ENCODE assay signal across 8 mouse cellular contexts in genomic region chr11:70776830-70777571, GRCm38 (mm10). TPM values are rescaled to one million over a fixed set of nuclear protein-coding genes. Genes with fewer than 3 reads are reported as not detected.
DNase-seq lines count a peak whose midpoint lies in the region; ATAC-seq and TF ChIP-seq lines count a peak whose summit lies in the region.

No protein-coding gene starts in this region.

- in situ Hi-C loops in Patski (cut with MboI; ENCODE audit: low pct_unique_long_range_greater_than_20kb) = loop anchor here (5.0 kb wide), 1 partner anchor 35 kb away; the partner anchor contains the start of gene Scimp

- 0 out of 2 replicates have a peak overlapping the region, but pooled peaks have one; percentile 18 for H3K9ac ChIP-seq in hindbrain, embryonic 12.5 days

- POLR2A ChIA-PET in Patski (lab: Charles Lee) = interaction anchor here (0.6 to 1.6 kb wide), 3 partner anchors 93 to 127 kb away, joined by 3 to 5 read pairs (median 4); no protein-coding TSS in a partner anchor

- H3K4me2 ChIP-seq in hindbrain, embryonic 12.5 days (replicated peaks) = no peak overlapping the region

- CTCF ChIA-PET in Patski (lab: Charles Lee) = interaction anchor here (0.7 to 3.2 kb wide), 16 partner anchors 10 to 227 kb away, joined by 3 to 22 read pairs (median 4); no protein-coding TSS in a partner anchor

- TF ChIP-seq CTCF in Patski (IDR thresholded peaks at IDR 0.05) = peak; percentile 75

- DNase-seq in Patski (ENCODE audit: low read depth, low spot score) = no peak
- peak; percentile 82 to 83 for DNase-seq in cerebellum, postnatal 10 days
- DNase-seq in frontal cortex, postnatal 14 days (ENCODE audit: low spot score in 2 of 2) = peak; percentile 34 to 61
- peak; percentile 56 to 61 for DNase-seq in layer of hippocampus, postnatal 36 days
- DNase-seq in lung, postnatal 4 days = peak; percentile 79 to 82
- peak; percentile 81 to 82 for DNase-seq in right cerebral cortex, postnatal 10 days (ENCODE audit: low spot score in 2 of 2)
- DNase-seq in urinary bladder, postnatal 36 days (ENCODE audit: low spot score in 2 of 2) = peak; percentile 53 to 61

- H3K27ac ChIP-seq in hindbrain, embryonic 12.5 days = no peak overlapping the region

- 26% methylated on average over 17 of the region's 17 CpGs for WGBS in hindbrain, embryonic 12.5 days

- no peak overlapping the region for H3K4me3 ChIP-seq in hindbrain, embryonic 12.5 days

- ATAC-seq in Patski = peak; percentile 51
- ATAC-seq in hindbrain, embryonic 12.5 days (ENCODE audit: low FRiP score) = peak; percentile 67; the same call in 1 of the 2 replicates

- H3K4me1 ChIP-seq in hindbrain, embryonic 12.5 days = no peaks in the 10 kb centered on the region

- no peaks in the 10 kb centered on the region for H3K27me3 ChIP-seq in Patski
- no peaks in the 10 kb centered on the region for H3K27me3 ChIP-seq in hindbrain, embryonic 12.5 days

- peaks cover 23% of the 10 kb centered on the region for H3K36me3 ChIP-seq in hindbrain, embryonic 12.5 days

- H3K9me3 ChIP-seq in hindbrain, embryonic 12.5 days (replicated peaks) = no peaks in the 10 kb centered on the region

RNA-seq across cellular contexts. Expression of gene Zfp3, which starts 13.0 kb away (rescaled TPM):
- 7.9 TPM for polyA plus RNA-seq in Patski (2021)
- polyA plus RNA-seq in hindbrain, embryonic 12.5 days (2016; fragmentation: Nextera tagmentation; extraction: Ambion mirVana) = 11.1 and 12.7 TPM in 2 replicates
- total RNA-seq in layer of hippocampus, postnatal 36 days (2021) = 10 to 100 TPM; 21.9 to 23.2 TPM

RNA-seq across cellular contexts. Expression of gene Scimp, which starts 35.4 kb away (rescaled TPM):
- 0.05 TPM for polyA plus RNA-seq in Patski (2021)
- polyA plus RNA-seq in hindbrain, embryonic 12.5 days (2016; fragmentation: Nextera tagmentation; extraction: Ambion mirVana) = not detected in 2 replicates
- not detected for total RNA-seq in layer of hippocampus, postnatal 36 days (2021)
